Mouse (Mus musculus): ENCODE measurements around the gene Pdlim5. TPM values are rescaled to one million over a fixed set of nuclear protein-coding genes. Genes with fewer than 3 reads are reported as not detected.
"Not testable (repeated sequence)": the region's sequence is repeated elsewhere in the genome, so short reads cannot be mapped to it uniquely, and the experiment has no call there.

The Pdlim5 gene
- polyA plus RNA-seq, 1 experiment from 2014 or later, result 12.3 TPM

DNA sequence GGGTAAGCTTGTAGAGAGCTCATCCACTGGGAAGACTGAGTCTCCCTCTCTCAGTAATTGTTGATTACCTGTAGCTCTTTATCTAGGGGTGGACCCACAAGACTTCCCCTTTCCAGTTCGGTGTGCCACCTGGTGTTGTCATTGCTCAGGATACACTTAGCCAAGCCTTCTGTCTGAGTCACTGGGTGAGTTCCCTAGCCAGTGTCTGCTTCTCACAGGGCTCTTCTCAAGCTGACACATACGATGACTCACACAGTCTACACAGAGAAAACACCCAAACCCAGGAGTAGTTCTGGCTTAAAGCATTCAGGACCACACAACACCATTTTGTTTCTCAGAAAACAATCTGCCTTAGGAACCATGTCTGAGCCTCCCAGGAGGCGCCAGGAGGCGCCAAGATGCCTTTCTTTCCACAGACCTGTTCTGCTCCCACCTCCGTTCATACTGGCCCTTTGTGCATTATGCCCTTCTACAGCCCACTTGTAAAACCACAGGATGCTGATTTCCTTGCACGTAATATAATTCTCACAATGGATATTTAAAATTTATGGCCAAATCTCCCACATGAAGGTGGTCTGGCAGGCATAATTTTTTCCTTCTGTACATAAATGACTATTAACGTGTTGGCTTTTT, 172.9 kb downstream of the Pdlim5 start:
- no peak overlapping the region for H3K4me3 ChIP-seq (replicated peaks)
- H3K36me3 ChIP-seq (replicated peaks), result no peaks in the 10 kb centered on the region
- H3K4me2 ChIP-seq, result no peak overlapping the region
- H3K27ac ChIP-seq (replicated peaks), result no peak overlapping the region
- no peak overlapping the region for H3K9ac ChIP-seq
- no peaks in the 10 kb centered on the region for H3K27me3 ChIP-seq
- ATAC-seq (ENCODE audit: insufficient read depth), result no peak
- no peaks in the 10 kb centered on the region for H3K9me3 ChIP-seq (replicated peaks)
- no peaks in the 10 kb centered on the region for H3K4me1 ChIP-seq (replicated peaks)
- 57% methylated on average over 7 of the region's 7 CpGs for WGBS (ENCODE audit: insufficient replicate concordance)

DNA sequence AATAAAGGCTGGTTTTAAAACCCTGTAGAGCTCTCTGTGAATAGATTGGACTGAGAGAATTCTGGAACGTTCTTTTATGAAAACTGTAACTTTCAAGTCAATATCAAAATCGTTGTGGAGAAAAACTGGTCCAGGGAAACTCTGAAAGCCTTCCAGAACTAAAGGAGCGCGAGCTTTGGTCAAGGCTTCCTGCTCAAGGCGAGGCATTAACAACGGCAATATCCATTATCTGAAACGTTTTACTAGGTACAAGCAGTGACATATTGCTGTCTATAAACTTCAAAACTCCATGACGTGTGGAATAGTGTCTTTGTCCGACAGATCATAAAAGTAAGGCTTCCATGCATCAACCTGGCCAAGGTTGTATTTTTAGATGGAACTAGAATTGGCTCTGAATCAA, 175.6 kb downstream of the Pdlim5 start:
- ATAC-seq (ENCODE audit: insufficient read depth), result no peak
- WGBS (ENCODE audit: insufficient replicate concordance), result 65% methylated on average over 9 of the region's 9 CpGs

GRCm38 (mm10) chr3:142212821-142213220, 182.7 kb downstream of the Pdlim5 start:
- Histone ChIP-seq H3K9me3 (replicated peaks) (no peaks in the 10 kb centered on the region), H3K4me2 (no peak overlapping the region), H3K9ac (no peak overlapping the region), H3K27me3 (no peaks in the 10 kb centered on the region), H3K4me3 (replicated peaks) (no peak overlapping the region), H3K4me1 (replicated peaks) (no peaks in the 10 kb centered on the region), H3K27ac (replicated peaks) (no peak overlapping the region), H3K36me3 (replicated peaks) (no peaks in the 10 kb centered on the region)
- WGBS (ENCODE audit: insufficient replicate concordance), result 49% methylated on average over 2 of the region's 2 CpGs
- no peak for ATAC-seq (ENCODE audit: insufficient read depth)

More for the DNA sequence above, 175.6 kb downstream of the Pdlim5 start:
- Histone ChIP-seq H3K4me1 (replicated peaks) (no peaks in the 10 kb centered on the region), H3K27ac (replicated peaks) (no peak overlapping the region), H3K27me3 (no peaks in the 10 kb centered on the region), H3K36me3 (replicated peaks) (no peaks in the 10 kb centered on the region), H3K9me3 (replicated peaks) (no peaks in the 10 kb centered on the region), H3K4me2 (no peak overlapping the region), H3K4me3 (replicated peaks) (no peak overlapping the region), H3K9ac (no peak overlapping the region)

- 50% methylated on average over 3 of the region's 3 CpGs for whole genome bisulfite sequencing (ENCODE audit: insufficient replicate concordance)
- Histone ChIP-seq H3K4me3 (replicated peaks) (no peak overlapping the region), H3K4me2 (no peak overlapping the region), H3K4me1 (replicated peaks) (no peaks in the 10 kb centered on the region), H3K9me3 (replicated peaks) (no peaks in the 10 kb centered on the region), H3K9ac (no peak overlapping the region), H3K36me3 (replicated peaks) (no peaks in the 10 kb centered on the region), H3K27ac (replicated peaks) (no peak overlapping the region), H3K27me3 (no peaks in the 10 kb centered on the region)
- no peak for ATAC-seq (ENCODE audit: insufficient read depth)
Observed at GRCm38 (mm10) chr3:142212186-142212585, 183.3 kb downstream of the Pdlim5 start.

- Histone ChIP-seq H3K9me3 (replicated peaks) (no peaks in the 10 kb centered on the region), H3K4me1 (replicated peaks) (no peaks in the 10 kb centered on the region), H3K27ac (replicated peaks) (no peak overlapping the region), H3K36me3 (replicated peaks) (no peaks in the 10 kb centered on the region), H3K27me3 (no peaks in the 10 kb centered on the region), H3K4me3 (replicated peaks) (no peak overlapping the region), H3K9ac (no peak overlapping the region), H3K4me2 (no peak overlapping the region)
- no peak for ATAC-seq (ENCODE audit: insufficient read depth)
- WGBS (ENCODE audit: insufficient replicate concordance), result 61% methylated on average over 6 of the region's 6 CpGs
Observed at GRCm38 (mm10) chr3:142209981-142210380, 185.5 kb downstream of the Pdlim5 start.

DNA sequence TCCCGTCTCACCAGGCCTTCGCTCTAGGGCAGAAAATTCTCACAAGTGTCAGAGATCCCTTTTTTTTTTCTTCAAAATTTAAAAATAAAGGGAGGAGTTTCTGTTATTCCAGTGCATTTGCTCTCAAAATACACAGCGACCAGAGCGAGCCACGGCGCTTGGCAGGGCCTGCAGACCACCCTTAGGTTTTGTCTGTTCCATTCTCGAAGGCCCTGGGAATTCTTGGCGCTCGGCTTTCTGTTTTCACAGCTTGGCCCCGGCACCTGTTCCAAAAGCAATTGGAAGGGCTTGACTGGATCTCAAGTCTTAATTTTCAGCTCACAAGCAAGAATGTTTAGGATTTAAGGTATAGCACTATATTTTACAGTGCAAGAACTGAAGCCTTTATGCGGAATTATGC, 186.4 kb downstream of the Pdlim5 start:
- H3K27me3 ChIP-seq, result no peaks in the 10 kb centered on the region
- no peaks in the 10 kb centered on the region for H3K4me1 ChIP-seq (replicated peaks)
- no peak overlapping the region for H3K4me2 ChIP-seq
- no peaks in the 10 kb centered on the region for H3K9me3 ChIP-seq (replicated peaks)
- 78% methylated on average over 11 of the region's 11 CpGs for WGBS (ENCODE audit: insufficient replicate concordance)
- H3K9ac ChIP-seq, result no peak overlapping the region
- no peak overlapping the region for H3K27ac ChIP-seq (replicated peaks)
- no peak overlapping the region for H3K4me3 ChIP-seq (replicated peaks)
- H3K36me3 ChIP-seq (replicated peaks), result no peaks in the 10 kb centered on the region
- ATAC-seq (ENCODE audit: insufficient read depth), result no peak

DNA sequence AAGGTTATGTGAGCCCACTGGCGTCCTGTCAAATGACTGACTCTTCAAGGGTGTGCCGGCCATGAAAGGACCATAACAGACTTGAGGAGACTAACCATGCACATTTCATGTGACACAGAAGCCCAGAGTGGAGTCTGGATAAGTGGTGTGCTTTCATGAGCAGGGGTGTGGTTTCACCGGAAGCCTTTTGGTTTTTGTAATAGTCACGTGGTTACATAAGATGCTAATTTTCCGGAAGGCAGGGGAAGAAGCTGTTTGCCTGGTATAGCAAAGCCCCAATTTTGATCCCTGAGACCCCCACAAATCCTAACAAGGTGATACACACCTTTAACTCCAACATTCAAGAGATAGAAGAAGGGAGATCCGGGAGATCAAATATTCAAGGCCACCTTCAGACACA, 188.0 kb downstream of the Pdlim5 start:
- ATAC-seq (ENCODE audit: insufficient read depth), result no peak
- Histone ChIP-seq H3K4me2 (no peak overlapping the region), H3K4me3 (replicated peaks) (no peak overlapping the region), H3K27ac (replicated peaks) (no peak overlapping the region), H3K4me1 (replicated peaks) (no peaks in the 10 kb centered on the region), H3K36me3 (replicated peaks) (no peaks in the 10 kb centered on the region), H3K27me3 (no peaks in the 10 kb centered on the region), H3K9me3 (replicated peaks) (no peaks in the 10 kb centered on the region), H3K9ac (no peak overlapping the region)
- WGBS (ENCODE audit: insufficient replicate concordance), result 64% methylated on average over 6 of the region's 6 CpGs

- ATAC-seq (ENCODE audit: insufficient read depth), result no peak
- H3K36me3 ChIP-seq (replicated peaks), result no peaks in the 10 kb centered on the region
- no peaks in the 10 kb centered on the region for H3K9me3 ChIP-seq (replicated peaks)
- no peak overlapping the region for H3K4me2 ChIP-seq
- H3K4me1 ChIP-seq (replicated peaks), result no peaks in the 10 kb centered on the region
- H3K27me3 ChIP-seq, result no peaks in the 10 kb centered on the region
- no peak overlapping the region for H3K27ac ChIP-seq (replicated peaks)
- no peak overlapping the region for H3K9ac ChIP-seq
- 67% methylated on average over 3 of the region's 3 CpGs for WGBS (ENCODE audit: insufficient replicate concordance)
- no peak overlapping the region for H3K4me3 ChIP-seq (replicated peaks)
Observed at GRCm38 (mm10) chr3:142206316-142206715, 189.2 kb downstream of the Pdlim5 start.

GRCm38 (mm10) chr3:142196142-142196541, 199.4 kb downstream of the Pdlim5 start:
- H3K4me1 ChIP-seq (replicated peaks), result no peaks in the 10 kb centered on the region
- 68% methylated on average over 8 of the region's 8 CpGs for WGBS (ENCODE audit: insufficient replicate concordance)
- no peak overlapping the region for H3K4me3 ChIP-seq (replicated peaks)
- H3K27me3 ChIP-seq, result no peaks in the 10 kb centered on the region
- no peak overlapping the region for H3K9ac ChIP-seq
- no peak overlapping the region for H3K27ac ChIP-seq (replicated peaks)
- no peak for ATAC-seq (ENCODE audit: insufficient read depth)
- H3K4me2 ChIP-seq, result no peak overlapping the region
- no peaks in the 10 kb centered on the region for H3K36me3 ChIP-seq (replicated peaks)
- 0 out of 2 replicates have a peak, but pooled peaks cover 3% of the 10 kb centered on the region for H3K9me3 ChIP-seq (replicated peaks)

DNA sequence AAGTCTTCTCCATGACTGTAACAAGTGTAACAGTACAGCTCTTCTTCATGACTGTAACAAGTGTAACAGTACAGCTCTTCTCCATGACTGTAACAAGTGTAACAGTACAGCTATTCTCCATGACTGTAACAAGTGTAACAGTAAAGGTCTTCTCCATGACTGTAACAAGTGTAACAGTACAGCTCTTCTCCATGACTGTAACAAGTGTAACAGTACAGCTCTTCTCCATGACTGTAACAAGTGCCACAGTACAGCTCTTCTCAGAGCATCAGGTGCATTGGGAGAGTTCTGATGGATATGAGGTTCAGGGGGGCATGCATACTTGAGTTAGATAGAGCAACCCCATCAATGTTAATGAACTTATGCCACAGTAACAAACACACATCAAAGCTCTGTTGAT, 203.9 kb downstream of the Pdlim5 start:
- not testable (repeated sequence) for H3K27me3 ChIP-seq; H3K9ac ChIP-seq; H3K4me1 ChIP-seq (replicated peaks); H3K4me2 ChIP-seq; ATAC-seq (ENCODE audit: insufficient read depth); H3K4me3 ChIP-seq (replicated peaks); H3K36me3 ChIP-seq (replicated peaks); H3K27ac ChIP-seq (replicated peaks); H3K9me3 ChIP-seq (replicated peaks)

Measured in liver, embryonic 15.5 days (tissue).